Mouse (Mus musculus) E14TG2a.4 (cell line): ENCODE measurements around the gene Opa1.

Experiments used
- CTCF ChIP-seq: conservative IDR thresholded peaks from 2 replicates; pipeline ENCODE4 v1.5.1; 2014; ENCODE audit warnings: low read length
- NANOG ChIP-seq: IDR thresholded peaks from 2 replicates; pipeline ENCODE4 v1.6.1; 2014; ENCODE audit warnings: borderline replicate concordance, low read length, mixed read lengths
- POU5F1 ChIP-seq: IDR thresholded peaks from 2 replicates; pipeline ENCODE4 v1.6.1; 2014; ENCODE audit warnings: low read length, borderline replicate concordance

DNA sequence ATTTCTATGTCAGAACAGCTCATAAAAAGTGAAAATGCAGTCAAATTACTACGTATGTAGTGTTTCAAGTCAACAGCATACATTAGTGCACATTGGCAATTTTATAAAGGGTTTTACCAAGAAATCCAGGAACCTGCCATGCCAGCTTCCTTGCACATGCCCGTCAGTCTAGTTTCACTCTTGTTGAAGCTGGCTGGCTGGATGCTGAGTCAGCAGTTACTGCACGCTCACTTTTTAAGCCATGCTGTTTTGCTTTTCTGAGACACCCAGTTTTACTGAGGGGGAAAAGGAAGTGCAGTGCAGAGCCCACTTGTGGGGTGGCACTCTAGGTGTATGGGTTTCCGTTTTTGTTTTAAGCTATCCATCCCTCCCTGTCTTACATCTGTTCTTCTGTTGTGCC is 18.0 kb downstream of the Opa1 start:
- TF ChIP-seq CTCF = no peak
- no peak for TF ChIP-seq NANOG
- TF ChIP-seq POU5F1 = no peak
